Mouse (Mus musculus): ENCODE measurements around the gene Il17ra. TPM values are rescaled to one million over a fixed set of nuclear protein-coding genes. Genes with fewer than 3 reads are reported as not detected.

Il17ra gene
- polyA plus RNA-seq, 1 experiment from 2014 or later, result 4.6 TPM

Other genes starting within 250 kb of the Il17ra start
- 0.23 TPM in 1 of 2 replicates, not detected in the other for gene D330020A13Rik, start 168.9 kb upstream of the Il17ra start, polyA plus RNA-seq (2015; fragmentation: Nextera tagmentation; extraction: Ambion mirVana)
- gene B4galnt3, start 168.7 kb upstream of the Il17ra start, polyA plus RNA-seq (2015; fragmentation: Nextera tagmentation; extraction: Ambion mirVana), result 0.31 and 0.37 TPM in 2 replicates
- 28.8 and 29.4 TPM in 2 replicates for gene Kdm5a, start 99.1 kb upstream of the Il17ra start, polyA plus RNA-seq (2015; fragmentation: Nextera tagmentation; extraction: Ambion mirVana)
- 17.5 and 20.2 TPM in 2 replicates for gene Ccdc77, start 98.9 kb upstream of the Il17ra start, polyA plus RNA-seq (2015; fragmentation: Nextera tagmentation; extraction: Ambion mirVana)
- gene Tmem121b, start 30.6 kb downstream of the Il17ra start, polyA plus RNA-seq (2015; fragmentation: Nextera tagmentation; extraction: Ambion mirVana), result 0.05 and 0.07 TPM in 2 replicates
- 13.3 and 14.1 TPM in 2 replicates for gene Hdhd5, start 68.1 kb downstream of the Il17ra start, polyA plus RNA-seq (2015; fragmentation: Nextera tagmentation; extraction: Ambion mirVana)
- gene Cecr2, start 203.1 kb downstream of the Il17ra start, polyA plus RNA-seq (2015; fragmentation: Nextera tagmentation; extraction: Ambion mirVana), result 0.79 and 0.95 TPM in 2 replicates

All from heart, embryonic 13.5 days (tissue).